Mouse (Mus musculus) adrenal gland, adult (tissue): Measurements from ENCODE around the gene Gm3667.
"Not testable (repeated sequence)": the region's sequence is repeated elsewhere in the genome, so short reads cannot be mapped to it uniquely, and the experiment has no call there.

ENCODE experiments used
- DNase-seq, 2 experiments: peaks; one replicate each; pipeline ENCODE4 v3.0.0; 2022 to 2023; ENCODE audit warnings: low spot score in 1 of 2; ENCODE audit not compliant: inconsistent age in 2 of 2

Gene Gm3667

GRCm38 (mm10) chr14:6889521-6890012 lies at the start of gene Gm3667:
TSS of gene Gm3667 (minus strand) at chr14:6889962.
- peak; percentile 5 to 23 for DNase-seq

- DNase-seq = peak in 1 of 2 experiments; percentile 7
These were observed 10.1 kb upstream of the Gm3667 start for GRCm38 (mm10) chr14:6899881-6900280.

GRCm38 (mm10) chr14:6888811-6889210 lies 951 bp downstream of the Gm3667 start:
- peak; percentile 24 to 74 for DNase-seq

- DNase-seq = not testable (repeated sequence)
These were observed 49.6 kb downstream of the Gm3667 start, which contains the start of gene Gm3642 for GRCm38 (mm10) chr14:6840211-6840610. TSS of gene Gm3642 (minus strand) at chr14:6840311.

GRCm38 (mm10) chr14:6823297-6823696 lies 66.5 kb downstream of the Gm3667 start:
- DNase-seq = not testable (repeated sequence)
